Mouse (Mus musculus) liver, embryonic 15.5 days (tissue): Measurements from ENCODE around the gene Atp2b2. TPM values are rescaled to one million over a fixed set of nuclear protein-coding genes. Genes with fewer than 3 reads are reported as not detected.

Experiments used
- ATAC-seq: fragments of 200-750 bp; cut with Nextera tagmentation; 2 replicates; pipeline ENCODE4 v1.8.0; 2017; ENCODE audit warnings: moderate number of reproducible peaks, mild to moderate bottlenecking, moderate library complexity; ENCODE audit not compliant: insufficient read depth
- H3K27ac ChIP-seq: fragments of 300-500 bp; sonication (generic); replicated peaks from 2 replicates; pipeline ENCODE4 v1.5.1; 2015; ENCODE audit warnings: mild to moderate bottlenecking, inconsistent platforms
- H3K27me3 ChIP-seq: fragments of 300-500 bp; sonication (generic); 2 replicates; pipeline ENCODE4 v1.6.1; 2015; ENCODE audit warnings: mild to moderate bottlenecking, inconsistent platforms
- H3K36me3 ChIP-seq: fragments of 300-500 bp; sonication (generic); replicated peaks from 2 replicates; pipeline ENCODE4 v1.6.1; 2015; ENCODE audit warnings: moderate library complexity, mild to moderate bottlenecking, inconsistent platforms
- H3K4me1 ChIP-seq: fragments of 300-500 bp; sonication (generic); replicated peaks from 2 replicates; pipeline ENCODE4 v1.6.1; 2015; ENCODE audit warnings: inconsistent platforms
- H3K4me2 ChIP-seq: fragments of 300-500 bp; sonication (generic); 2 replicates; pipeline ENCODE4 v1.6.1; 2015; ENCODE audit warnings: moderate library complexity, mild to moderate bottlenecking, inconsistent platforms
- H3K4me3 ChIP-seq: fragments of 300-500 bp; sonication (generic); replicated peaks from 2 replicates; pipeline ENCODE4 v1.5.1; 2015; ENCODE audit warnings: mild to moderate bottlenecking, inconsistent platforms
- H3K9ac ChIP-seq: fragments of 300-500 bp; sonication (generic); 2 replicates; pipeline ENCODE4 v1.6.1; 2015; ENCODE audit warnings: moderate library complexity, mild to moderate bottlenecking, inconsistent platforms
- H3K9me3 ChIP-seq: fragments of 300-500 bp; sonication (generic); replicated peaks from 2 replicates; pipeline ENCODE4 v1.6.1; 2016; ENCODE audit warnings: inconsistent platforms
- WGBS: fragments of 180-500 bp; shearing (Covaris S2); methylation state at CpG from one replicate; pipeline ENCODE4 v1.1.7; 2015; ENCODE audit warnings: mixed read lengths; ENCODE audit not compliant: insufficient replicate concordance; 5-methylcytosine and 5-hydroxymethylcytosine counted together
- polyA plus RNA-seq: library from polyadenylated mRNA; unstranded; fragments of >200 nt; fragmentation: Nextera tagmentation; extraction: Ambion mirVana; gene quantifications from 2 replicates; pipeline ENCODE4 v1.2.1, GENCODE M21; 2015

Gene Atp2b2
- polyA plus RNA-seq, 1 experiment from 2014 or later, result 1.9 TPM

DNA sequence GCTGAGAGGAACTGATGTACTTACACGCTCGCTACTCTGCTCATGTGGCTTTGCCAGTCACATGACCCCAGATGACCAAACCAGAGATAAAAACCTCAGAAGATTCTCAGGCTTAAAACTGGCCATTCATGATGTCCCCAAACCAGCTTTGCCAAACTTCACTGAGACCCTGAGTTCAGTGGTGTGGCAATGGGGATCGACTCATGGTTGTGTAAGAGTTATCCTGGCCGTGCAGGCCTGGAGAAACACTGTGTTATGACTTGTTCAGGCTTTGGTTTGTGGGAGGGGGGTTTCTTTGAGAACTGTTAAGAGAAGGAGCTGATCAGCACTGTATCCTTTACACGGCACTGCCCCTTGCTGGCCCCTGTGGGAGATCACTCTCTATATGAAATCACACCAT lies 250.0 kb downstream of the Atp2b2 start:
- Histone ChIP-seq H3K9ac (no peak overlapping the region), H3K4me1 (no peaks in the 10 kb centered on the region), H3K9me3 (no peaks in the 10 kb centered on the region), H3K4me2 (no peak overlapping the region), H3K36me3 (no peaks in the 10 kb centered on the region), H3K27ac (no peak overlapping the region), H3K4me3 (no peak overlapping the region), H3K27me3 (no peaks in the 10 kb centered on the region; the same call in 1 of the 2 replicates)
- ATAC-seq, result no peak
- WGBS, result 56% methylated on average over 5 of the region's 5 CpGs

DNA sequence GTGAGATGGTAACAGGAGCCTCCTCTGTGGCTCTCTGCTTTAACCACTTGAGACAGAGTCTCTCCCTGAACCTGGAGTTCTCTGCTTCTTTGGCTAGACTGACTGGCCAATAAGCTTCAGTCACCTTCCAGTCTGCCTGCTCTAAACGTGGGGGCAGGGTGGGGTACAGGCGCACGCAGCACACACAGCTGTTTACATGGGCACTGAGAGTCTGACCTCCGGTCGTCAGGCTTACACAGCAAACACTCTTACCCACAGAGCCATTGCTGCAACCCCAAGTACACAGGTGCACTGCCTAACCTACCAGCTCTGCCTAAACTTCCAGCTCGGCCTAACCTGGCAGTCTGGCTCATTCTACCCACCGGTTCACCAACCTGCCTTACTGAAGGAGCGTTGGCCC lies 251.4 kb downstream of the Atp2b2 start:
- Histone ChIP-seq H3K36me3 (no peaks in the 10 kb centered on the region), H3K9ac (no peak overlapping the region), H3K4me1 (no peaks in the 10 kb centered on the region), H3K27ac (no peak overlapping the region), H3K9me3 (no peaks in the 10 kb centered on the region), H3K4me2 (no peak overlapping the region), H3K27me3 (no peaks in the 10 kb centered on the region; the same call in 1 of the 2 replicates), H3K4me3 (no peak overlapping the region)
- peak; percentile 72; the same call in 1 of the 2 replicates for ATAC-seq
- 57% methylated on average over 8 of the region's 8 CpGs for WGBS

- H3K9ac ChIP-seq, result no peak overlapping the region
- H3K4me2 ChIP-seq, result no peak overlapping the region
- 46% methylated on average over 6 of the region's 6 CpGs for WGBS
- H3K27ac ChIP-seq, result no peak overlapping the region
- ATAC-seq, result no peak
- H3K9me3 ChIP-seq, result no peaks in the 10 kb centered on the region
- no peaks in the 10 kb centered on the region for H3K4me1 ChIP-seq
- H3K4me3 ChIP-seq, result no peak overlapping the region
- no peaks in the 10 kb centered on the region; the same call in 1 of the 2 replicates for H3K27me3 ChIP-seq
- no peaks in the 10 kb centered on the region for H3K36me3 ChIP-seq
These were observed 254.9 kb downstream of the Atp2b2 start for GRCm38 (mm10) chr6:113787459-113787968.

- H3K4me1 ChIP-seq, result no peaks in the 10 kb centered on the region
- 42% methylated on average over 7 of the region's 7 CpGs for WGBS
- H3K4me2 ChIP-seq, result no peak overlapping the region
- no peak overlapping the region for H3K9ac ChIP-seq
- no peaks in the 10 kb centered on the region; the same call in 1 of the 2 replicates for H3K27me3 ChIP-seq
- no peaks in the 10 kb centered on the region for H3K9me3 ChIP-seq
- H3K4me3 ChIP-seq, result no peak overlapping the region
- no peak overlapping the region for H3K27ac ChIP-seq
- no peaks in the 10 kb centered on the region; the same call in 1 of the 2 replicates for H3K36me3 ChIP-seq
- no peak for ATAC-seq
These were observed 256.8 kb downstream of the Atp2b2 start for GRCm38 (mm10) chr6:113785658-113786057.

- ATAC-seq, result no peak
- Histone ChIP-seq H3K9ac (no peak overlapping the region), H3K4me1 (no peaks in the 10 kb centered on the region), H3K4me3 (no peak overlapping the region), H3K27me3 (no peaks in the 10 kb centered on the region), H3K4me2 (no peak overlapping the region), H3K36me3 (no peaks in the 10 kb centered on the region; the same call in 1 of the 2 replicates), H3K9me3 (no peaks in the 10 kb centered on the region), H3K27ac (no peak overlapping the region)
- 44% methylated on average over 7 of the region's 7 CpGs for WGBS
These were observed 264.1 kb downstream of the Atp2b2 start for GRCm38 (mm10) chr6:113778229-113778753.

DNA sequence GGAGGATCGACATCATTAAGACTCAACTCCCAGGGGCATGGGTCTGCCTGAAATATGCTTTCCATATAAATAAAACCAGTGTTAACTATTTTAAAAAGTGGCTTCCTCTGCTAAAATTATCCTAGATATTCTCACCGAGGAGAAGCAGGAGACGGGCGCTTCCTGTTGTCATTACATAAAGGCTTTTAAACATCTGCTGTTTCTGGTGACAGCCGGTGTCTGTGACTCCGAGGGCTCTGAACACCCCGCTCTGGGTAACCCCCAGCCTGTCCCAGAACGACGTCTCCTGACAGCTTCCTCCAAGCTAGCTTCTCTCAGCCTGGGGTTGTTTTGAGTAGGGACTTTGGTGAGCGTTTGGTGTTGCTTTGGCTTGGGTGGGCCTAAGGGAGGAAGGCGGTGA lies 273.6 kb downstream of the Atp2b2 start:
- Histone ChIP-seq H3K27ac (no peak overlapping the region), H3K4me1 (no peaks in the 10 kb centered on the region), H3K9ac (no peak overlapping the region), H3K27me3 (no peaks in the 10 kb centered on the region), H3K36me3 (no peaks in the 10 kb centered on the region), H3K9me3 (no peaks in the 10 kb centered on the region), H3K4me2 (no peak overlapping the region), H3K4me3 (no peak overlapping the region)
- no peak for ATAC-seq
- 40% methylated on average over 11 of the region's 11 CpGs for WGBS

DNA sequence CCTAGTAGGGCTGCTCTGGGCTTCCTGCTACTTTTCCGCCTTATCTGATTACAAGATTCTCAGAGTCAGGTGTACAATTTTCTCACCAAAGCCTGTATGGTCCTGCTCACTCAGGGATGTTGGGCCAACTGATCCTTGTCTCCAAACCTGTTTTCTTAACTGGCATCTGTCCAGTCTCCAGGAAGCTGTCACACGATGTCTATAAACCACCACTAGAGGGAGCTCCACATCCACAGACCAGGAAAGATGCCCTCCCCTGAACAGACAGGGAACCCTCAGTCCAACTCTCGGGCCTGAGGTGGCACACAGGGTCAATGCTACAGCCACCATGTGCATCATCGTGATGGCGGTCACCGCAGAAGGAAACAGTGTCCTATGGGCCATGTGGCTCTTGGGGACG lies 280.8 kb downstream of the Atp2b2 start:
- H3K9me3 ChIP-seq, result no peaks in the 10 kb centered on the region
- H3K4me2 ChIP-seq, result no peak overlapping the region
- no peak overlapping the region for H3K9ac ChIP-seq
- no peaks in the 10 kb centered on the region for H3K36me3 ChIP-seq
- no peak overlapping the region for H3K4me3 ChIP-seq
- no peaks in the 10 kb centered on the region for H3K27me3 ChIP-seq
- no peaks in the 10 kb centered on the region for H3K4me1 ChIP-seq
- H3K27ac ChIP-seq, result no peak overlapping the region
- WGBS, result 24% methylated on average over 7 of the region's 7 CpGs
- no peak for ATAC-seq

- H3K36me3 ChIP-seq, result no peaks in the 10 kb centered on the region
- no peak overlapping the region for H3K27ac ChIP-seq
- H3K27me3 ChIP-seq, result peaks cover 32% of the 10 kb centered on the region
- 44% methylated on average over 17 of the region's 17 CpGs for WGBS
- ATAC-seq, result no peak
- H3K9me3 ChIP-seq, result no peaks in the 10 kb centered on the region
- no peaks in the 10 kb centered on the region for H3K4me1 ChIP-seq
- H3K9ac ChIP-seq, result no peak overlapping the region
- H3K4me3 ChIP-seq, result no peak overlapping the region
- H3K4me2 ChIP-seq, result no peak overlapping the region
These were observed 293.2 kb downstream of the Atp2b2 start for GRCm38 (mm10) chr6:113749119-113749685.

DNA sequence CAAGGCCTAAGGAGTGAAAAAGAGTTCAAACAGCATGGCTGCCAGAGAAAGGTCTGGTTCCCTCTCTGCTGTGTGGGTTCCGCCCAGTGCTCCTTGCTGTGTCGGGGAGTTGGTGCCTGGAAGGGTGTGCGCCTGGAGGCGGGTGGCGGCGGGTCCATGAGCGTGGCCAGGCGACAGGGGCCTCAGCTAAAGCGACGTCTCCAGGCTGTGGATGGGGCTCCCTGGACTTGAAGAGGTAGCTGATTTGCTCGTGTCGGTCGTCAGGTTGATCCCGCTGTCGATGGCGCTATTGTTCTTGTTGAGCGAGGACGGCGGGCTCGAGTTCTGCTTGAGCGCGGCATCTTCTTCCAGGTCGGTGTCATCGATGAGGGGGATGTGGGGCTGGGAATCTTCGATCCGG lies 294.1 kb downstream of the Atp2b2 start:
- 35% methylated on average over 26 of the region's 26 CpGs for WGBS
- H3K27me3 ChIP-seq, result peaks cover 32% of the 10 kb centered on the region
- no peak for ATAC-seq
- 0 out of 2 replicates have a peak overlapping the region, but pooled peaks have one; percentile 4 for H3K4me3 ChIP-seq
- no peak overlapping the region for H3K4me2 ChIP-seq
- no peaks in the 10 kb centered on the region for H3K36me3 ChIP-seq
- H3K4me1 ChIP-seq, result no peaks in the 10 kb centered on the region
- no peak overlapping the region for H3K27ac ChIP-seq
- H3K9me3 ChIP-seq, result no peaks in the 10 kb centered on the region
- no peak overlapping the region for H3K9ac ChIP-seq

DNA sequence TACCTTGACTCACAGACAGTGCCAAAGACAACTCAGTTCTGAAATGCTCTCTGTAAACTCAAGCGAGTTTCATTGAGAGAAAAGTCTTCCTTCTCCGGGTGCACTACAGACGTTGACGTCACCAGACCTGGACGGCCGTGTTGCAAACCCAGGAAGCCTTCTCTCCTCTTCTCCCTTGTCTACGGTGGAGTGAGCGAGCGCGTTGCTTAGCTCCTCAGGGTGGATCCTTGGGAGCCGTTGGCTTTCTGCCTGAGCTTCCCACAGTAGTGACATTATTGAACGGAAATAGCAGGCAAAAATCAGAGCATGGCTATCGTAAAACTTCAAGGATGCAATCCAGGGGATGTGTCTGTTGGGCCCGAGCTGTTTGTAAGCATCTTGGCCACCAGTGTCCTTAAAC lies 295.1 kb downstream of the Atp2b2 start:
- ATAC-seq, result no peak
- 67% methylated on average over 14 of the region's 14 CpGs for WGBS

GRCm38 (mm10) chr6:113745117-113745516 lies 297.3 kb downstream of the Atp2b2 start:
- H3K4me3 ChIP-seq, result no peak overlapping the region
- H3K27me3 ChIP-seq, result peaks cover 31% of the 10 kb centered on the region
- ATAC-seq, result no peak

More for the DNA sequence above, 295.1 kb downstream of the Atp2b2 start:
- Histone ChIP-seq H3K9me3 (no peaks in the 10 kb centered on the region), H3K27me3 (peaks cover 32% of the 10 kb centered on the region), H3K36me3 (no peaks in the 10 kb centered on the region), H3K9ac (no peak overlapping the region), H3K4me3 (no peak overlapping the region), H3K4me2 (no peak overlapping the region), H3K27ac (no peak overlapping the region), H3K4me1 (no peaks in the 10 kb centered on the region)

DNA sequence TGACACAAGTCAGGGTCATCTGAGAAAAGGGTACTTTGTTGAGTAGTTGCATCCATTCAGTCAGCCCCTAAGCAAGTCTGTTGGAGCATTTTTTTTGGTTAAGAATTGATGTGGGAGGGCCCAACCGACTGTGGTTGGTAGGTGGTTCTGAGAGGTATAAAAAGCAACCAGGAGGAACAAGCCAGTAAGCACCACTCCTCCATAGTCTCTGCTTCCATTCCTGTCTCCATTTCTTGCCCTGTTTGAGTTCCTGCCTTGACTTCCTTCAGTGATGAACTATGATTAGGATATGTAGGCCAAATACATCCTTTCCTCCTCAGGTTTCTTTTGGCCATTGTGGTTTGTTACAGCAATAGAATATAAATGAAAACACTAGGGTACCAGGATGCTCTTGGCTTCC lies 299.3 kb downstream of the Atp2b2 start:
- Histone ChIP-seq H3K4me2 (no peak overlapping the region), H3K4me3 (no peak overlapping the region), H3K4me1 (peaks cover 20% of the 10 kb centered on the region), H3K27ac (no peak overlapping the region), H3K9me3 (no peaks in the 10 kb centered on the region), H3K36me3 (peaks cover 4% of the 10 kb centered on the region; the same call in 1 of the 2 replicates), H3K9ac (no peak overlapping the region), H3K27me3 (peaks cover 11% of the 10 kb centered on the region)
- 26% methylated on average over 1 of the region's 1 CpGs for WGBS
- ATAC-seq, result no peak

More at GRCm38 (mm10) chr6:113745117-113745516, 297.3 kb downstream of the Atp2b2 start:
- peaks cover 4% of the 10 kb centered on the region for H3K4me1 ChIP-seq
- H3K36me3 ChIP-seq, result no peaks in the 10 kb centered on the region
- H3K4me2 ChIP-seq, result no peak overlapping the region
- H3K9me3 ChIP-seq, result no peaks in the 10 kb centered on the region
- no peak overlapping the region for H3K27ac ChIP-seq
- no peak overlapping the region for H3K9ac ChIP-seq
